Mouse (Mus musculus): ENCODE measurements around the gene Trim25. TPM values are rescaled to one million over a fixed set of nuclear protein-coding genes. Genes with fewer than 3 reads are reported as not detected.

Trim25 gene
- polyA plus RNA-seq, 1 experiment from 2014 or later = 21.7 TPM

DNA sequence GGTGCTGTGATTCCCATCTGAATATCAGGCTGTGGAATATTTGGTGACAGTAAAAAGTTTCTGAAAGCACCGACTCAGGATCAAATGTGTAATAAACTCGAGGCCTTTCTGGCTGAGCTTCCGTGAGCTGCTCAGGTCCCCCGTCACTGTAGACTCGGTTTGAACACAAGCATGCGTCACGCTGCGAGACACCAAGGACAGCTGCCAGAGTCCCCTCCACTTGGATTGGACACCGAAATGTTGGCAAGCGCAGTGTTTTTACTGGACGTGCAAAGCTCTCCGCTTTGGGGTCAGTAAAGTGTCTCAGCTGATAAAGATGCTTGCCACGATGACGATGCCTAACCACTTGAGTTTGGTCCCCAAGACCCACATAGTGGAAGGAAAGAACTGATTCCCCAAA, 69.5 kb downstream of the Trim25 start:
- H3K36me3 ChIP-seq (ENCODE audit: control insufficient read depth, insufficient read depth) = no peaks in the 10 kb centered on the region
- H3K4me1 ChIP-seq (ENCODE audit: control insufficient read depth, low read depth, low read length) = peaks cover 6% of the 10 kb centered on the region; the same call in 1 of the 2 replicates
- no peaks in the 10 kb centered on the region for H3K9me3 ChIP-seq (replicated peaks; ENCODE audit: control insufficient read depth, low read length)
- H3K4me3 ChIP-seq (ENCODE audit: low read depth, low read length) = no peak overlapping the region
- WGBS (ENCODE audit: insufficient replicate concordance) = 82% methylated on average over 14 of the region's 14 CpGs
- H3K4me2 ChIP-seq (ENCODE audit: low read depth, low read length) = no peak overlapping the region
- no peaks in the 10 kb centered on the region for H3K27me3 ChIP-seq (ENCODE audit: control insufficient read depth, insufficient read depth, low read depth, low read length)
- no peak overlapping the region for H3K9ac ChIP-seq (ENCODE audit: low read depth, low read length)
- H3K27ac ChIP-seq (ENCODE audit: low read length) = no peak overlapping the region
- ATAC-seq (ENCODE audit: low read depth) = no peak

DNA sequence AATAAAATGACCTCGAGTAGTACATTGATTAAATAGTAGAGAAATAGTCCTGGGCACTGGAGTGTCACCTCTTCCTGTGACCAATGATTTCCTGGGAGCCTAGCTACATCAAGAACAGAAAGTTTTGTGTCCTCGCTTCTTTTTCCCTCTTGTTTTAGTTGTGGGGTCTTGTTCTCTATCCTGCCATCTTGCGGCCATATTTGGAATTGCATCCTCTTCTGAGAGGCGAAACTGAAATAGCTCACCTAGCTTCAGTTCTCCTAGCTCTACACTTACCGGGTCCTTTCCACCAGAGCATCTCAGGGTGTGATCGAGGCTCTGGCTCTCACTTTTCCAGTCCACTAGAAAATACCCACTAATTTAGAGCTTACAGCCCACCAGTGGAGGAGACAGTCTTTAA, 70.1 kb downstream of the Trim25 start:
- ATAC-seq (ENCODE audit: low read depth) = no peak
- Histone ChIP-seq H3K9ac (ENCODE audit: low read depth, low read length) (no peak overlapping the region), H3K27me3 (ENCODE audit: control insufficient read depth, insufficient read depth, low read depth, low read length) (no peaks in the 10 kb centered on the region), H3K27ac (ENCODE audit: low read length) (no peak overlapping the region), H3K36me3 (ENCODE audit: control insufficient read depth, insufficient read depth) (no peaks in the 10 kb centered on the region), H3K4me1 (ENCODE audit: control insufficient read depth, low read depth, low read length) (peaks cover 6% of the 10 kb centered on the region; the same call in 1 of the 2 replicates), H3K9me3 (replicated peaks; ENCODE audit: control insufficient read depth, low read length) (no peaks in the 10 kb centered on the region), H3K4me2 (ENCODE audit: low read depth, low read length) (no peak overlapping the region), H3K4me3 (ENCODE audit: low read depth, low read length) (no peak overlapping the region)
- 9% methylated on average over 6 of the region's 6 CpGs for WGBS (ENCODE audit: insufficient replicate concordance)

Other genes starting within 250 kb of the Trim25 start
- gene Akap1, start 134.8 kb upstream of the Trim25 start, polyA plus RNA-seq (2015; fragmentation: Nextera tagmentation; extraction: Ambion mirVana) = 7.7 and 9.5 TPM in 2 replicates
- gene Scpep1, start 43.9 kb upstream of the Trim25 start, polyA plus RNA-seq (2015; fragmentation: Nextera tagmentation; extraction: Ambion mirVana) = 47.5 and 48.6 TPM in 2 replicates
- not detected in 2 replicates for gene Elobl, start 32.4 kb upstream of the Trim25 start, polyA plus RNA-seq (2015; fragmentation: Nextera tagmentation; extraction: Ambion mirVana)
- gene Coil, start 29.1 kb upstream of the Trim25 start, polyA plus RNA-seq (2015; fragmentation: Nextera tagmentation; extraction: Ambion mirVana) = 3.0 and 3.4 TPM in 2 replicates
- gene Dgke, start 67.5 kb downstream of the Trim25 start, polyA plus RNA-seq (2015; fragmentation: Nextera tagmentation; extraction: Ambion mirVana) = 0.47 and 0.68 TPM in 2 replicates
- 0.18 and 0.32 TPM in 2 replicates for gene Gm525, start 74.5 kb downstream of the Trim25 start, polyA plus RNA-seq (2015; fragmentation: Nextera tagmentation; extraction: Ambion mirVana)